Mouse (Mus musculus) megakaryocyte, adult 5-6 weeks (primary cell): ENCODE measurements around the gene Fetub. TPM values are rescaled to one million over a fixed set of nuclear protein-coding genes. Genes with fewer than 3 reads are reported as not detected.
"Not testable (repeated sequence)": the region's sequence is repeated elsewhere in the genome, so short reads cannot be mapped to it uniquely, and the experiment has no call there.

ENCODE experiments used
- ATAC-seq: 2 replicates; pipeline ENCODE4 v1.8.0; 2016; ENCODE audit warnings: mild to moderate bottlenecking, inconsistent platforms; ENCODE audit not compliant: poor library complexity, severe bottlenecking
- total RNA-seq, 2 experiments: library from RNA; stranded (forward) in 1 of 2; stranded (reverse) in 1 of 2; fragments of 153-499, 151-499 nt in 1 of 2; fragments of 221-1000, 200-1000 nt in 1 of 2; gene quantifications; 2 replicates each; pipeline versions ENCODE4 v1.2.3 to v1.2.4; 2015 to 2017

Gene Fetub
- total RNA-seq, 2 experiments from 2014 or later: not detected

DNA sequence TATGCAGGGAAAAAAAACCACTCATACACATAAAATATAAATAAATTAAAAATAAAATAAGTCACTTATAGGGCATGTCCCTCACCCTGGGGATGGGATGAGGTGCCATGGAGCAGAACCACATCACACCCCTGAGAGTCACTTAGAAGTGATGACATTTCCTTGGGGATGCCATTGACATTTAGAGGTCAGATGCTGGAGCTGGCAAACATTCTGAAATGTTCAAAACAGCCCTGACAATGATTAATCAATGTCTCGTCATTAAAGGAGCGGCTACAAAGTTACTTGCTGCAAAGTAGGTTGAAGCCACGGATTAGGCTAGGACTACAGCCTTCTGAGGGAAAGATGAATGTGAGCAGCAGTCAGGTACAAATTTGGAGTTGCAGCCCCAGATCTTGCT lies 16.8 kb upstream of the Fetub start:
- ATAC-seq: no peak

DNA sequence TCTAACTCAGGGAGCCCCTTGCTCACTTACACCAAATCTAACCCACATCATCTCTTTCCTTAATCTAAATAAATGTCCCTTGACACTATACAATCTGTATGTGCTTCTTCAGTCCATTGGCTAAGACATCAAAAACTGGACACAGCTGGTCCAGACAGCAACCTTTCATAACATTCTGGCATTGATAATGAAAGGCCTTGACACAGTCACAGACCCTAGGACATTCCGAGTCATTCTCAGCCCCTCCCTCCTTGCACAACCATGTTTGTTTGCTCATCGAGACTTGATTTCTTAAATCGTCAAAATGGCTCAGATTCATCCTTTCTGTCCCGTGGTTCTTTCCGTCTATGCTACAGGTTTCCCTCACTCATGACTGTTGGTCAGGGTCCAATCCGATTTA lies 8.8 kb upstream of the Fetub start:
- ATAC-seq: no peak

DNA sequence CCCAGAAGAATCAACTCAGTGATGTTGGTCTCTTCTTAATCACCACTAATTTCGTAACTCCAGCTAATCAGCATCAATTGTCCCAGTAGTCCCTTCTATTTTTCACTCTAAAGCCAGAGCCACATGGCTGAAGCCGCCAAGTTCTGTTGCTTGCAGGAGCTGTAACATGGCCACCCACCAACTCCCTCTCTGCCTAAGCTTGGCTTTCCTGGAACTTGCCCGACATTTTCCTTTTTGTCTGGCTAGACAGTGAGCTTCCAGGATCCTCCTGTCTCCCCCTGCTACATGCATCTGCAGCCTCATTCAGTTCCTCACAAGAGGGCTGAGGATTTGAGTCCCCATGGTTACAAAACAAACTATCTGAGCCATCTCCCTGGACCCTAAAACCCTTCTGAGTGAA lies 6.1 kb upstream of the Fetub start:
- ATAC-seq: no peak

DNA sequence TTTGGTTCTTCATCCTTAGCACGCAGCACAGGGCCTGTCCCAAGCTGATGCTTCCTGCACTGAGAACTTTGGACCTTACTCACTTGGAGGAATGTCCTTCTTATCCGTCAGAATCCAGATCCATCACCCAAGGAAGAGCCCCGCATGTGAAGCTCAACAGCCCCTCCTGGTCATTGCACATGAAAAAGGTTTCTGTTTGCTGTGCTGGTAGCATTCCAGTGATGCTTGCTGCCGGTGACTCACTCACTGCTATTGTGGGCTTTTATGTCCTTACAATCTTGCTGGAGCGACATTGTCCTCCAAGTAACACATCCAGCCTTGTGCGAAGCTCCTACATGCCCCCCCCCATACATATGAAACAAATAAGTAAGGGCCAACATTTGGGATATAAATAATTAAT lies 5.2 kb upstream of the Fetub start:
- ATAC-seq: no peak

DNA sequence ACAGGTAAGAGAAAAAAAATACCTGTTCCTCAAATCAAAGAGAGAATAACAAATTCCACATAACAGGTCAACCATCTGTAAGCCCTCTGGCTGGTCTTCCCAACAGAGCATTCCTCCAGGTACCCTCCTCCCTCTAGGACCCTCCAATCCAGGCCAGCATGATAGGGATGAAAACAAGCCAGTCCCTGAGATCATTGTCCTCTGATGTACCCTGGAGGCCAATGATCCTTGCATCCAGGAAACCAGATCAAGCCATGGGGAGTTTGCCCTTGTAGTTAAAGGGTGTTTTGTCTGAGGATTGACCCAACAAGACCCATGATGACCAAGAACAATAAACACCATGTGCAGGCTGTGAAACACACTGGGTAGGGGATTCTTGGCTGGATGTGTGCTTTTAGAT lies 3.9 kb upstream of the Fetub start:
- no peak for ATAC-seq

DNA sequence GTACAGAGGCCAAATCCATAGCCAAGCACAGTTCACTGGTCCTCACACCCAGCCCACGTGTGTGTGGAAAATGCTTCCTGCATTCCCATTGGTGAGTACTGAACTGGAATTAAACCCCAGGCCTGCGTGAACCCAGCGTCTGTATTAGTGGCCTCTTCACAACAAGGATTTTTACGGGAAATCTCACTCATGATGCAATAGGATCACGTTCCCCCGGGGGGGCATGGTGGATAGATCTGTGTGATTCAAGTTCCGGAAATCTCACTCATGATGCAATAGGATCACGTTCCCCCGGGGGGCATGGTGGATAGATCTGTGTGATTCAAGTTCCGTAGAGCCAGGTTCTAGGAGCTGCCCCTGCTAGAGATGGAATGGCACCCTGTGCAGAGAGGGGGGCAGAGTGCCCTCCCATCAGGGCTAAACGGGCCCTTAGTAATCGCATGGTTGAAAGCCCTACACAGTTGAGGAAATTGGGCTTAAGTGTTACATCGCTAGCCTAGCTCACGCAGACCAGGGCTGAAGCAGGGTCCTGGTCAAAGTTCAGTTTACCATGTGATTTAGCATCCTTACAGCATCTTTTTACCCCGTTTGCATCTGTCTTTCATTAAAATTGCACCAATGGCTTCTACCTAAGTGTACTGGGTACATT lies 654 bp downstream of the Fetub start:
- no peak for ATAC-seq

DNA sequence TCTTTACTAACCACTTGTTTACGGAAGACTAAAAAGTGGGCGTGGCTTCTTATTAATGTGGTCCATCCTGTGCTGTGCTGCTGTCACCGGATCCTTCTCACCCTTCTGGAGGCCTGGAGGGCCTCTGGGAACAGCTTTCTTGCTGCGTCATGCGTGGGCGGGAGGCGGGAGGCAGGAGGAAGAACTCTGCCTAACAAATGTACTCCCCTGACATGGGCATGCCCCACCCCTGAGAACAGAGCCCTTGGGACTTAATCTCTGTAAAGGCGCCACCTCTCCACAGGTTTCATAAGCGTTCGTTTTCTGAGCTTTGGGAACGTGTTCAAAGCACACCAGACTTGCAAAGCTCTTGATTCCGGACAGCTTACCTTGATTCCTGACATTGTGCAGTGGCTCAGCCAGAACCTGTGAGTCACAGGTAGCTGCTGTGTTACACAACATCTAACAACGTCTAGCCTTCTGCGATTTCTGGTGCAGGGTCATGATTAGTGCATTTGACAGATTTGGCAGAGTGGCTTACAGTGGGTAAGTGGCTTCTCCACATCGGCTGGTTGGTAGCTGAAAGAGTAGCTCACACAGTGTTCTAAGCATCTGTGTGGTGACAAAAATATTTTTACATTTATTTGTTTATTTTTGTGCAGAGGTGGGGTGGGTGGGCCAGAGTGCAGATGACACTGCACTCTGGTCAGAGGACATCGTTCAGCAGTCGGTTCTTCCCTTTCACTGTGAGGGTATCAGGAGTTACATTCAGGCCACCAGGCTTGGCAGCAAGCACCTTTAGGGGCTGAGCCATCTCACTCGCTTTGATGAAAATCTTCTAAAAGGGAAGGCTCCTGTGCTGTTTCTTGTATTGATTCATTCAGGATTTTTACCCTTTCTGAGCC lies 2.1 kb downstream of the Fetub start:
- no peak for ATAC-seq

DNA sequence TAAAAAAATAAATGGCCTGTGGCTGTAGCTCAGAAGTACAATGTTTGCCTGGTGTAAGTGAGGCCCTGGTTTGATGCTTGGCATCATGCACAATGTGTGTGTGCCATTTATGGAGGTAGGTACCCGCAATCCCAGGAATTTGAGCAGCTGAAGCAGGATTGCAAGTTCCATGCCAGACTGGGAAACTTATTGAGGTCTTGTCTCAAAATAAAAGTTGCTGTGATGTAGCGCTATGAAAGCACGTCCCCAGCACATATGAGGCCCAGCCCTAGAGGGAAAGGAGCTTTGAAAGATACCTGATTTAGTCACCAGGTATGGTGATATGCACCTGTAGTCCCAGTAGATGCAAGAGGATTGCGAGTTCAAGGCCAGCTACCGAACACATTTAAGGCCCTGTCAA lies 3.6 kb downstream of the Fetub start:
- no peak for ATAC-seq

DNA sequence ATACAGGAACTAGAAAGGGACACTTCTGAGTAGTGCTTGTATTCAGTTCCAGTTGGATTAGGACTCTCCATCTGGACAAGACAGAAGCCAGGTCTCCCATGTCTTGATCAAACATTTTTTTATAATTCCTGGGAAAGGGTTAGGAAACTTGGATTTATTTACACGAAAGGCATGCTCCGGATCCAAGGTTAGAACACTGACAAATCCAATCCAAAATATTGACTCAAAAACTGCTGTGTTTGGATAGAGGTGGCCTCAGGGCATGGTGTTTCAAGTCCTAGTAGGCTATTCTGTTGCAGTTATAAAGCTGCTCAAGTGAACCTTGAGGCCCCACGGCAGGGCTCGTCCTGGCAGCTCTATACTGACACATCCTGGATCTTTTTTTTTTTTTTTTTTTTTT lies 4.3 kb downstream of the Fetub start:
- no peak for ATAC-seq

DNA sequence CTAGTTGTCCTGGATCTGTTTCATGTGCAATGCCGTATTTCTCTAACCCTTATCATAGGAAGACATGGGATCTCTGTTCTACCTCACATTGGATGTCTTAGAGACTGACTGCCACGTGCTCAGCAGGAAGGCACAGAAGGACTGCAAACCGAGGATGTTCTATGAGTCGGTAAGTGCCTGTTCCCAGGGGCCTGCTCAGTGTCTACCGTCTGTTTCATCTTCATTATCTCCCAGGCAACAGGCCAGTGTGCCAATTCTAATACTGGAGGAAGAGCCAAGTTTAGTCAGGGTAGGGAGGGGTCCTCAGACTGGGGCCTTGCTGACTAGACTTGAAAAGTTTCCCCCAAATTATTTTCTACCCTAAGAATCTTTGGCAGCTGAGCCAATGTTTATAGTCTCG lies 11.4 kb downstream of the Fetub start:
- no peak for ATAC-seq

DNA sequence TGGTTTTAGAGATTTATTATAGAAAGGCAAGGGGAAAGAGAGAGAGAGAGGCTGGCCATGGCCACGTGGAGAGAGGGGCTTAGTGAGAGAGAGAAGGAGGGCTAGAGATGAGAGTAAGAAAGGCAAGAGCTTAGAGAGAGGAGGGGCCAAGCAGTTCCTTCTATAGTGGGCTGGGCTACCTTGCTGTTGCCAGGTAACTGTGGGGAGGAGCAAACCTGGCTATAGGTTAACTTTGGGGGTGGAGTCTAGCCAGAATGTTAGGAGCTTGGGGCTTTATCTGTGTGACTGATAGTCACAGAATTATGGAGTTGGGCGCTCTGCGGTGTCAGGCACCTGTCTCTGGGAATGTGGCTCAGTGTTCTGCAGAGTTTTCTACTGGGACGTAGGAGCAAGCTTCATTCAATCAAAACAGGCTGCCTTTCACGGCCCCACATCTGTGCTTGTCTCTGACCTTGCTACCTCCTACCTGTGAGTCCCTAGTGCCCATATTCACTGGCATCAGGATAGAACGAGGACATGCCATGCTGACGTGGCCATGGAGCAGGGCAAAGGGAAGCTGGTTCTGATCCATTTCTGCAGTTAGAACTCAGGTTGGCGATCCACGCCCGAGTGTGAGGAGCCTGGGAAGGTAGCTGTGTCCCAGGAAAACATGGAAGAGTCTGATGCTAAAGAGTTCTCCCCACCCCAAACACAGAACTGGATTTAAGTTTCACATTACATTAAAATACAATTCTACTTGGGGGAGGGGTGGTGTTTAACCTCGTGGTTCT lies 13.5 kb downstream of the Fetub start:
- no peak for ATAC-seq

DNA sequence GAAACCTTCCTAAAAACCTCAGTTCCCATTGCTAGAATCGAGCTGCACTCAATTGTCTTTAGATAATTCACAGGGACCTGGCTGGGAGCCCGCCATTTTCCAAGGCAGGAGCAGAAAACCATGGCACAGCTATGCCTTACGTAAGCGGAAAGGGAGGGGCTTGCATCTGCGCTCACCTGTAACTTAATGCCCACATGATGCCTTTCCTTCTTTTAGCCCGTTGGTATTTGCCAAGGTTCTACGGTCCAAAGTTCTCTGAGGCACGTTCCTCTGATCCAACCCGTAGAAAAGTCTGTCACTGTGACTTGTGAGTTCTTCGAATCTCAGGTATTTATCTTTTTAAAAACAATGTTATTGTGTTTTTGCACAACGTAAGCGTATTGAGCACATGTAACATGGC lies 19.5 kb downstream of the Fetub start:
- no peak for ATAC-seq

DNA sequence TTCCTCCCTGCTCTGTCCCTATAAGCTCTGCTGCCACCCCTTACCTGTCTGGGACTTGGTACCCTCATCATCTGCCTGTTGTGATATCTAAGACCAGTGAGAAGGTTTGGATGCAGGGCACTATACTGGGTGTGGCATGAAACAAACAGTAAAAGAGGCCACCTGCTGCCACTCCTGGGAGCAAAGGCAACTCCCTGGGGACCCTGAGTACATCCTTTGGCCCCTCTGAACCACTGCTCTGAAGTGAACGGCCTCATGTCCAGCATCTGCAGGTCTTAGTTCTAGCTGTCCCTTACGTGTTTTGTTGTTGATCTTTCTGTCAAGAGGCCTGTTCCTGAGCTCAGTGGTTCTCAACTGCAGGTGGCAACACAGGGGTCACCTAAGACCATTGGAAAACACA lies 20.4 kb downstream of the Fetub start:
- ATAC-seq: no peak

DNA sequence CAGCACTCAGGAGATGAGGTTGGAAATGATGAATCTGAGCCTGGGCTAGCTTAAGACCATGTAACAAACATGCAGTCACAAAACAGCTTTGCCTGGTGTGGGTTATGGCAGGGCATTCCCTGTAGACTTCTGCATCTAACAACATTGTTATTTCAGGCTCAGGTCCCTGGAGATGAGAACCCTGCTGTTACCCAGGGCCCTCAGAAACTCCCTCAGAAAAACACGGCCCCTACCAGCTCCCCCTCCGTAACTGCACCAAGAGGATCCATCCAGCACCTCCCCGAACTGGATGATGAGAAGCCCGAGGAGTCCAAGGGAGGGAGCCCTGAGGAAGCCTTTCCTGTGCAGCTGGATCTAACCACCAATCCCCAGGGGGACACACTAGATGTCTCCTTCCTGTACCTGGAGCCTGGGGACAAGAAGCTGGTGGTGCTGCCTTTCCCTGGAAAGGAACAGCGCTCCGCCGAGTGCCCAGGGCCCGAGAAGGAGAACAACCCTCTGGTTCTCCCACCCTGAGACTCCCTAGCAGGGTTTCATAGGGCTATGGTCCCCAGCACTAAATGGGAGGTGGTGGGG lies 21.1 kb downstream of the Fetub start:
- no peak for ATAC-seq

DNA sequence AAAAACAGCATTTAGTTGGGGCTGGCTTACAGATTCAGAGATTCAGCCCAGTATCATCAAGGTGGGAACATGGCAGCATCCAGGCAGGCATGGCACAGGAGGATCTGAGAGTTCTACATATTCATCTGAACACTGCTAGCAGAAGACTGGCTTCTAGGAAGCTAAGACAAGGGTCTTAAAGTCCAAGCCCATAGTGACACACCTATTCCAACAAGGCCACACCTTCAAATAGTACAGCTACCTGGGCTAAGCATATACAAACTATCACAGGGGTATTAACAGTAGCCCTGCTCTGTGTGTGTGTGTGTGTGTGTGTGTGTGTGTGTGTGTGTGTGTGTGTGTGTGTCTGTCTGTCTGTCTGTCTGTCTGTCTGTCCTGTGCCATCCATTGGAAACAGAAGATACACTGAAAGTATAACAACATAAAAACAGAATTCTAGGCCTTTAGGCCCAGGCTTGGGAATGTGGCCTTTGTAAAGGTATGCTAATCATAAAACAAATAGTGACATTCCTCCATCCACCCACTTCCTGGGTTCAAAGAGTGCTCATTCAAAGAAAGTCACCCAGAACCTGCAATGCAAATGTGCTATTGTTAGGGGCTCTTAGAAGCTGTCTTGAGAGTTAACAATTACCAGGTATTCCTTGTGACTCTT lies 23.8 kb downstream of the Fetub start:
- not testable (repeated sequence) for ATAC-seq

DNA sequence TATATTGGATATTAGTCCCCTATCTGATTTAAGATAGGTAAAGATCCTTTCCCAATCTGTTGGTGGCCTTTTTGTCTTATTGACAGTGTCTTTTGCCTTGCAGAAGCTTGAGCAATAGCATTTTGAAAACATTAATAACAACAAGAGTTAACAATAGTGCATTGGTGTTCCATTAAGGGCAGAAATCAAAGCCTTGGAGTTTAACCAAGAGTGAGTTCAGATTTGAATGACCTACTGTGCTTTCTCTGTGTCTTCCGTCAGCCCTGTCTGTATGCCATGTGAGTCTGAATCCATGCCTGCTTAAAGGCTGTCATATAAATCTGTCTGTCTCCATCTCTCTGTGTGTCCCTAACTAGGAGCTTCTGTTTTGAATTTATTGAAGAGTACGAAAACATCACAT lies 29.2 kb downstream of the Fetub start:
- ATAC-seq: no peak

DNA sequence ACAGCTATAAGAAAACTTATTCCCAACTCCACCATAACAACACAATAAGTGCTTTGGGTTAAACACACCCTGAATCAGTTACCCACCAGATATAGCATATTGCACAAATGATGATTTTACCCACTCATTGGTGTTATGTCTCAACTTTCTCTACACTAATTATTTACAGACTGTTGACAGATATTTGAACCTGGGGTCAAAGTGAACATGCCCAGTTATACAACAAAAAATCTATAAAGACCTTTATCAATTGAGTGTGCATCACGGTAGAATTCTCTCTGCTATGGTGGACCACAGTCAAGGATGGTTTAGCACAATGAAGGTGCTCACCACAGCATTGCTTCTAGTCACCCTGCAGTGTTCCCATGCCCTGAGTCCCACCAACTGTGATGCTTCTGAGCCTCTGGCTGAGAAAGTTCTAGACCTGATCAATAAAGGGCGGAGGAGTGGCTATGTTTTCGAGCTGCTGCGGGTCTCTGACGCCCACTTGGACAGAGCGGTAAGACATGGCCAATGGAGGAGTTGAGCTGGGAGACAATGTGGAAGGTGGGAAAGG lies 32.8 kb downstream of the Fetub start, which contains the start of gene Hrg:
Gene Hrg (plus strand): TSS at position 233 of the 556 bp plus-strand sequence.
- no peak for ATAC-seq

DNA sequence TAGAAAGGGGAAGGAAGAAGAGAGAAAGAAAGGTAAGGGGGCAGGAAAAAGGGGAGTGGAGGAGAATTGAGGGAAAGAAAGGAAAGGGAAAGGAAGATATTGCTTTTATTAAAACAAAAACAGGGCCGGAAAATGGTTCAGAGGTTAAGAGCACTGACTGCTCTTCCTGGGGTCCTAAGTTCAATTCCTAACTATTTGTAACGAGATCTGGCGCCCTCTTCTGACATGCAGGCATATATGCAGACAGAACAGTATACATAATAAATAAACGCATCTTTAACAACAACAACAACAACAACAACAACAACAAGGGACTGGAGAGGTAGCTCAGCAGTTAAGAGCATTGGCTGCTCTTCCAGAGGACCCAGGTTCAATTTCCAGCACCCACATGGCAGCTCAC lies 34.9 kb downstream of the Fetub start:
- no peak for ATAC-seq

DNA sequence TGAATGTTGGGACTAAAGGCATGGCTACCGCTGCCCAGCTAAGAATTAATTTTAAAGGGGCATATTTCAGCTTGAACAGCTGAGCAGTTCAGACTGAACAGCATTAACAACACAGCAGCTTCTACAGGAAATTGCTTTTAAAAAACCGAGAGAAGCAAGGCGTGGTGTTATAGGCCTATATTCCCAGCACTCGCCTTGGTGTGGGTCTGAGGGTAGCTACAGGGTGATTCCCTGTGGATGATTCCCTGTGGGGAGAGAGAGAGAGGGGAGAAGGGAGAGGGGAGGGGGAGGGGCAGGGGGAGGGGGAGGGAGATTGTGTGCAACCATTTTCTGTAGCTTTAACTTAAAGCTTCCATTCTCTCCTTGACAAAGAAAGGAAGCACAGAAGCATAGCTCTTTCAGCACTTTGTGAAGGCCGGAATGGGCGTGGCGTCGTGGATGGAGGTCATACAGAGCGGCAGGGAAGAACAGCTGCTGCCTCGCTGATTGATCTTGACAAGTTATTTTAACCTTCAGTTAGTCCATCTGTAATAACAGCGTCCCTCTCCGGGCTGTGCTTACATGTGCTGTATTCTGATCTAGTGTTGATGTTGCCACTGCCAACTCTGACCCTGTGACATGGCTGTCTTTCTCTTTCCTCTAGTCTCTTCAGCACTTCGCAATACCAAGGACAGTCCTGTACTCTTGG lies 37.4 kb downstream of the Fetub start:
- ATAC-seq: no peak

DNA sequence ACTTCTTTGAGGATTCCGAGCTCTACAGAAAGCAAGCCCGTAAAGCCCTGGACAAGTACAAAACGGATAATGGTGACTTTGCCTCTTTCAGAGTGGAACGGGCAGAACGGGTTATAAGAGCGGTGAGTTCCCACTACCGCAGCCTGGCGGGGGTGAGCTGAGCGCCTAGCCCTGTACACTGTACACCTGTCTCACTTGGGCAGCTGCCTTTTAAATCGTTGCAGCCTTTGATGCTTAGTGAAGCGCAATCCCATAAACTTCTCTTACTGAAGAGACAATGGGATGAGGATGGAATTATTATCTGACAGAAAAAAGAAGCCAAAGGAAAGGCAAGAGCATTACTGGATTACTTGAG lies 37.9 kb downstream of the Fetub start:
- ATAC-seq: no peak
